Mouse (Mus musculus) neural tube, embryonic 15.5 days (tissue): ENCODE data around the gene Tmem144. TPM values are rescaled to one million over a fixed set of nuclear protein-coding genes. Genes with fewer than 3 reads are reported as not detected.

ENCODE experiments used
- ATAC-seq: fragments of 200-750 bp; cut with Nextera tagmentation; 2 replicates; pipeline ENCODE4 v1.8.0; 2017; ENCODE audit warnings: mild to moderate bottlenecking, moderate TSS enrichment, moderate library complexity; ENCODE audit not compliant: low FRiP score
- H3K27ac ChIP-seq: fragments of 300-500 bp; sonication (generic); replicated peaks from 2 replicates; pipeline ENCODE4 v1.5.1; 2015; ENCODE audit warnings: mild to moderate bottlenecking, inconsistent platforms
- H3K27me3 ChIP-seq: fragments of 300-500 bp; sonication (generic); replicated peaks from 2 replicates; pipeline ENCODE4 v1.6.1; 2015; ENCODE audit warnings: inconsistent platforms
- H3K36me3 ChIP-seq: fragments of 300-500 bp; sonication (generic); 2 replicates; pipeline ENCODE4 v1.6.1; 2015; ENCODE audit warnings: inconsistent platforms
- H3K4me1 ChIP-seq: fragments of 300-500 bp; sonication (generic); 2 replicates; pipeline ENCODE4 v1.6.1; 2015; ENCODE audit warnings: inconsistent platforms
- H3K4me2 ChIP-seq: fragments of 300-500 bp; sonication (generic); 2 replicates; pipeline ENCODE4 v1.6.1; 2015; ENCODE audit warnings: inconsistent platforms, mild to moderate bottlenecking, moderate library complexity
- H3K4me3 ChIP-seq: fragments of 300-500 bp; sonication (generic); replicated peaks from 2 replicates; pipeline ENCODE4 v1.5.1; 2015; ENCODE audit warnings: mild to moderate bottlenecking, inconsistent platforms
- H3K9ac ChIP-seq: fragments of 300-500 bp; sonication (generic); replicated peaks from 2 replicates; pipeline ENCODE4 v1.6.1; 2015; ENCODE audit warnings: mild to moderate bottlenecking, inconsistent platforms
- H3K9me3 ChIP-seq: fragments of 300-500 bp; sonication (generic); replicated peaks from 2 replicates; pipeline ENCODE4 v1.6.1; 2016; ENCODE audit warnings: inconsistent platforms
- WGBS: fragments of 180-500 bp; shearing (Covaris S2); methylation state at CpG from one replicate; pipeline ENCODE4 v1.1.7; 2015; ENCODE audit warnings: mixed read lengths; 5-methylcytosine and 5-hydroxymethylcytosine counted together
- polyA plus RNA-seq: library from polyadenylated mRNA; unstranded; fragments of >200 nt; fragmentation: Nextera tagmentation; extraction: Ambion mirVana; gene quantifications from 2 replicates; pipeline ENCODE4 v1.2.1, GENCODE M21; 2015

Tmem144 gene
- polyA plus RNA-seq, 1 experiment from 2014 or later = 1.5 TPM

GRCm38 (mm10) chr3:79858221-79858620 is 5.6 kb upstream of the Tmem144 start:
- Histone ChIP-seq H3K36me3 (no peaks in the 10 kb centered on the region), H3K4me1 (no peaks in the 10 kb centered on the region), H3K4me3 (no peak overlapping the region), H3K9me3 (no peaks in the 10 kb centered on the region), H3K4me2 (no peak overlapping the region), H3K27me3 (no peaks in the 10 kb centered on the region), H3K27ac (no peak overlapping the region), H3K9ac (no peak overlapping the region)
- ATAC-seq = no peak
- 60% methylated on average over 3 of the region's 3 CpGs for WGBS

GRCm38 (mm10) chr3:79857780-79858179 is 5.2 kb upstream of the Tmem144 start:
- Histone ChIP-seq H3K4me3 (no peak overlapping the region), H3K9ac (no peak overlapping the region), H3K4me2 (no peak overlapping the region), H3K27ac (no peak overlapping the region), H3K27me3 (no peaks in the 10 kb centered on the region), H3K9me3 (no peaks in the 10 kb centered on the region), H3K36me3 (no peaks in the 10 kb centered on the region), H3K4me1 (no peaks in the 10 kb centered on the region)
- no peak for ATAC-seq
- WGBS = 56% methylated on average over 5 of the region's 5 CpGs

GRCm38 (mm10) chr3:79852108-79852507 is 465 bp downstream of the Tmem144 start:
- Histone ChIP-seq H3K4me2 (no peak overlapping the region), H3K4me1 (no peaks in the 10 kb centered on the region), H3K36me3 (no peaks in the 10 kb centered on the region), H3K27me3 (0 out of 2 replicates have a peak, but pooled peaks cover 2% of the 10 kb centered on the region), H3K9ac (no peak overlapping the region), H3K27ac (no peak overlapping the region), H3K9me3 (no peaks in the 10 kb centered on the region), H3K4me3 (no peak overlapping the region)
- 89% methylated on average over 3 of the region's 3 CpGs for WGBS
- no peak for ATAC-seq

GRCm38 (mm10) chr3:79850656-79851055 is 1.9 kb downstream of the Tmem144 start:
- H3K27me3 ChIP-seq = 0 out of 2 replicates have a peak, but pooled peaks cover 2% of the 10 kb centered on the region
- no peak for ATAC-seq
- no peaks in the 10 kb centered on the region for H3K36me3 ChIP-seq
- 51% methylated on average over 6 of the region's 6 CpGs for WGBS
- H3K4me2 ChIP-seq = no peak overlapping the region
- no peaks in the 10 kb centered on the region for H3K9me3 ChIP-seq
- no peaks in the 10 kb centered on the region for H3K4me1 ChIP-seq
- no peak overlapping the region for H3K9ac ChIP-seq
- H3K27ac ChIP-seq = no peak overlapping the region
- H3K4me3 ChIP-seq = no peak overlapping the region

- ATAC-seq = no peak
Measured at GRCm38 (mm10) chr3:79849621-79850020, 3.0 kb downstream of the Tmem144 start.

GRCm38 (mm10) chr3:79848841-79849240 is 3.7 kb downstream of the Tmem144 start:
- H3K27ac ChIP-seq = no peak overlapping the region
- ATAC-seq = no peak
- WGBS = 59% methylated on average over 4 of the region's 4 CpGs
- no peaks in the 10 kb centered on the region for H3K9me3 ChIP-seq
- H3K4me3 ChIP-seq = no peak overlapping the region
- 0 out of 2 replicates have a peak, but pooled peaks cover 2% of the 10 kb centered on the region for H3K27me3 ChIP-seq
- no peaks in the 10 kb centered on the region for H3K4me1 ChIP-seq
- H3K36me3 ChIP-seq = no peaks in the 10 kb centered on the region
- no peak overlapping the region for H3K4me2 ChIP-seq
- H3K9ac ChIP-seq = no peak overlapping the region

More at GRCm38 (mm10) chr3:79849621-79850020, 3.0 kb downstream of the Tmem144 start:
- Histone ChIP-seq H3K9ac (no peak overlapping the region), H3K27me3 (0 out of 2 replicates have a peak, but pooled peaks cover 2% of the 10 kb centered on the region), H3K4me2 (no peak overlapping the region), H3K4me1 (no peaks in the 10 kb centered on the region), H3K9me3 (no peaks in the 10 kb centered on the region), H3K27ac (no peak overlapping the region), H3K36me3 (no peaks in the 10 kb centered on the region), H3K4me3 (no peak overlapping the region)
- 89% methylated on average over 2 of the region's 2 CpGs for WGBS

GRCm38 (mm10) chr3:79846633-79847032 is 5.9 kb downstream of the Tmem144 start:
- Histone ChIP-seq H3K27ac (no peak overlapping the region), H3K27me3 (0 out of 2 replicates have a peak, but pooled peaks cover 2% of the 10 kb centered on the region), H3K4me3 (no peak overlapping the region), H3K36me3 (no peaks in the 10 kb centered on the region), H3K4me1 (peaks cover 8% of the 10 kb centered on the region), H3K4me2 (no peak overlapping the region), H3K9ac (no peak overlapping the region), H3K9me3 (no peaks in the 10 kb centered on the region)
- 83% methylated on average over 5 of the region's 5 CpGs for WGBS
- no peak for ATAC-seq

GRCm38 (mm10) chr3:79843999-79844398 is 8.6 kb downstream of the Tmem144 start:
- Histone ChIP-seq H3K4me1 (peaks cover 11% of the 10 kb centered on the region), H3K27me3 (0 out of 2 replicates have a peak, but pooled peaks cover 2% of the 10 kb centered on the region), H3K9me3 (no peaks in the 10 kb centered on the region), H3K4me3 (no peak overlapping the region), H3K9ac (no peak overlapping the region), H3K27ac (no peak overlapping the region), H3K4me2 (no peak overlapping the region), H3K36me3 (no peaks in the 10 kb centered on the region)
- WGBS = 92% methylated on average over 9 of the region's 9 CpGs
- no peak for ATAC-seq

- no peaks in the 10 kb centered on the region for H3K36me3 ChIP-seq
- H3K27me3 ChIP-seq = no peaks in the 10 kb centered on the region
- no peaks in the 10 kb centered on the region for H3K9me3 ChIP-seq
- under 1% methylated on average over 19 of the region's 19 CpGs for WGBS
- H3K4me3 ChIP-seq = peak overlapping the region; percentile 50
- H3K27ac ChIP-seq = no peak overlapping the region
- peak overlapping the region; percentile 86 for H3K4me2 ChIP-seq
- H3K9ac ChIP-seq = peak overlapping the region; percentile 44; the same call in 1 of the 2 replicates
- ATAC-seq = peak; percentile 67
- H3K4me1 ChIP-seq = peaks cover 11% of the 10 kb centered on the region
Measured at GRCm38 (mm10) chr3:79842616-79843016, 10.0 kb downstream of the Tmem144 start.

GRCm38 (mm10) chr3:79842165-79842564 is 10.4 kb downstream of the Tmem144 start:
- H3K4me2 ChIP-seq = peak overlapping the region; percentile 86
- H3K27ac ChIP-seq = no peak overlapping the region
- peaks cover 11% of the 10 kb centered on the region for H3K4me1 ChIP-seq
- peak; percentile 38; the same call in 1 of the 2 replicates for ATAC-seq
- 8% methylated on average over 12 of the region's 12 CpGs for WGBS
- no peaks in the 10 kb centered on the region for H3K27me3 ChIP-seq
- H3K36me3 ChIP-seq = no peaks in the 10 kb centered on the region
- peak overlapping the region; percentile 50 for H3K4me3 ChIP-seq
- peak overlapping the region; percentile 37 for H3K9ac ChIP-seq
- H3K9me3 ChIP-seq = no peaks in the 10 kb centered on the region

- no peaks in the 10 kb centered on the region for H3K27me3 ChIP-seq
- no peaks in the 10 kb centered on the region for H3K9me3 ChIP-seq
- H3K36me3 ChIP-seq = no peaks in the 10 kb centered on the region
- no peak overlapping the region for H3K9ac ChIP-seq
- peak overlapping the region; percentile 50; the same call in 1 of the 2 replicates for H3K4me3 ChIP-seq
- H3K27ac ChIP-seq = no peak overlapping the region
- peak; percentile 34; the same call in 1 of the 2 replicates for ATAC-seq
- H3K4me1 ChIP-seq = peaks cover 11% of the 10 kb centered on the region
- WGBS = 39% methylated on average over 6 of the region's 6 CpGs
- H3K4me2 ChIP-seq = peak overlapping the region; percentile 86
Measured at GRCm38 (mm10) chr3:79841475-79841874, 11.1 kb downstream of the Tmem144 start.

GRCm38 (mm10) chr3:79838751-79839150 is 13.8 kb downstream of the Tmem144 start:
- H3K9ac ChIP-seq = no peak overlapping the region
- H3K4me1 ChIP-seq = peaks cover 11% of the 10 kb centered on the region
- no peaks in the 10 kb centered on the region for H3K9me3 ChIP-seq
- H3K27me3 ChIP-seq = no peaks in the 10 kb centered on the region
- whole genome bisulfite sequencing = 49% methylated on average over 6 of the region's 6 CpGs
- H3K4me2 ChIP-seq = no peak overlapping the region
- H3K27ac ChIP-seq = no peak overlapping the region
- no peak for ATAC-seq
- H3K36me3 ChIP-seq = no peaks in the 10 kb centered on the region
- H3K4me3 ChIP-seq = no peak overlapping the region
